Mouse (Mus musculus) ovary, postnatal 10 days (tissue): ENCODE measurements around the gene Ppp1r1b.

ENCODE experiments used
- DNase-seq: peaks from one replicate; pipeline ENCODE4 v3.0.0; 2022; ENCODE audit warnings: low spot score

Ppp1r1b gene

GRCm38 (mm10) chr11:98348083-98348961, at the start of gene Ppp1r1b:
Gene Ppp1r1b, plus strand, starts transcription at chr11:98348404.
- DNase-seq = no peak

DNA sequence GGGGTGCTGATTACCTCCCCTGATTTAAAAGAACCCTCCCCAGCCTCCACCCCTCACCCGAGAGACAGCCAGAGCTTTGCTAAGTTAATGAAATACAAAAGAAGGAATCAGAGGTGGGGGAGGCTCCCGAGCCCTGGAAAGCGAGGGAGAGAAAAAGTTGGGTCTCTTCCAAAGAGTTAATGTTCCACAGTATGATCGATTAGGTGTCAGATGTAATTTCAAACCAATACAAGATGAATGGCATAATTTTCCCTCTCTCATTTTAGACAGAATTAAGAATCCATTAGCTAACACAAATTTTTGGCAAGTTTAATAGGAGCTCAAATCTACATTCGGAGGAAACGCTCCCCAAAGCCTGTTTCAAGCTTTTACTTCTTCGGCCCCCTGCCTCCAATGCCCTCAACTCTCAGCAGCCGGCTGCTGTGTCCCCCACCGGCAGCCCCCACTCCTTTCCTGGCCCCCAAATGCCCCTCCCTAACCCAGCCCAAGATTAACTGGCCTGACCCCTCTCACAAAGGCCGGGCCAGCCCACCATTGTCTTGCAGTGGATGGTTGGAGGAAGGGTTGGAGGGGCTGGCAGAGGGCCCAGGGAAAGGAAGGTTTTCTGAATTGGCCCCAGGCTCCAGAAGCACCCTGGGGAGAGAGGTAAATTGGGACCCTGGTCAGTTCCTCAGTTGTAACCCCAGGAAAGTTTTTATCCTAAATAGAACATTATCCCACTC, 49.6 kb upstream of the Ppp1r1b start:
- DNase-seq = no peak

DNA sequence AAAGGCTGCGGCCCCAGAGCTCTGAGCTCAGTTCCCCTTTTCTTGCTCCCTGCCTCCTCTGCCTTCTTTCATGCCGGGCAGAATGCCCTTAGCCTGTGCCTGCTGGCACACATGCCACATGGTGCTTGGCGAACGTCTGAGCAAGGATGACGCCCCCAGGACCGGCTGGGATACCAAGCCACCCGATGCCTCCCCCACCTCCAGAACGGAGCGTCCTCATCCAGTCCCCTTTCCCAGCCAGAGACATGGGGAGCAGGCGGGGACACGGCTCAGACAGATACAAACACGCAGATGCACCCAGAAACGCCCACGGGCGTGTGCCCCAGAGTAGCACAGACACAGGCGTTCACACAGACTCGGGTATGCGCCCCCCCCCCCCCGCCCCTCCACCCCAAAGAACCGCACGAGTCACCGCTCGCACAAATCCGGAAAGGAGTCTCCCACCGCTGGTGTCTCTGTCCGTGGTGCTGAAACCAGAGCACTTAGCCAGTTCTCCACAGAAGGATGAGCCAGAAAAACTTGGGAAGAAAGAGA, 34.3 kb upstream of the Ppp1r1b start:
- no peak for DNase-seq

DNA sequence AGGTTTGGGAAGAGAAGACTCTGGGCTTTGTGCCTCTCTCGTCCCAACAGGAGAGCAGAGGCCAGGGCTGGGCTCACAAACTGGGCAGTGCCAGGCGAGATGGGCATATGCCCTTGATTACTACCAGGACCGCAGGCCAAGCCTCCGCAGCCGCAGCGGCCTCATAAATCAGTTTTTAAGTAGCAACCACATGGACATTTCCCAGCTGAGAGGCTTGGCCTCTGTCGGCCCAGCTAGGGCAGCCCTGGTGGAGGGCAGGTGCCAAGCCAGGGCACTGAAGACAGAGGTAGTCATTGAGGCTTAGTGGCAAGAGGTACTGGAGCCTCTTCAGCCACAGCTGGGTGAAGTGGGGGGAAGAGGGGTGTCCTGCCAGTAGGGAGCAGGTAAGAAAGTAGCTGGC, 30.7 kb upstream of the Ppp1r1b start:
- DNase-seq = no peak

GRCm38 (mm10) chr11:98318421-98319116, 29.6 kb upstream of the Ppp1r1b start:
- DNase-seq = no peak

- DNase-seq = no peak
These were observed 29.1 kb upstream of the Ppp1r1b start for GRCm38 (mm10) chr11:98319120-98319519.

- DNase-seq = no peak
These were observed 28.7 kb upstream of the Ppp1r1b start for GRCm38 (mm10) chr11:98319544-98319943.

DNA sequence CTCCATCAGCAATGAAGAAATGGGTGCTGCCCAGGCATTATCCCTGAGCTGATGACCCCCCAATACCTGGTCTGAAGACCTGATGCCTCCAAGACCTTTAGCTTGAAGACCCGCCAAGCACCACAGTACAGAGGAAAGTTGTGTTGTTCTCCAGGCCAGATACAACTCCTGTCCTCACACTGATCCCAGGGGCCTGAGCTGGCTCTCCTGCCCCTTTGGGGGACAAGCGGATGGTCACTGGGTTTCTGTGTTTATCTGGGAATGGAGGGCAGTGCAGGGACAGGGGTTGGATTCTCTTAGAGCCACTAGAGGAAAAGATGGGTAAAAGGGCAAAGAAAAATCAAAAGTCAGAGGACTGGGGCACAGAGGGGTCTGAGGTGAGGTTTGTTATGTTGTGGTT, 28.3 kb upstream of the Ppp1r1b start:
- no peak for DNase-seq

- DNase-seq = no peak
These were observed 27.8 kb upstream of the Ppp1r1b start for GRCm38 (mm10) chr11:98320381-98320780.

GRCm38 (mm10) chr11:98320806-98321676, 27.2 kb upstream of the Ppp1r1b start:
- DNase-seq = no peak

GRCm38 (mm10) chr11:98321677-98322003, 26.6 kb upstream of the Ppp1r1b start:
- no peak for DNase-seq

- DNase-seq = no peak
These were observed 26.0 kb upstream of the Ppp1r1b start for GRCm38 (mm10) chr11:98322159-98322558.

GRCm38 (mm10) chr11:98323136-98323866, 24.9 kb upstream of the Ppp1r1b start:
- DNase-seq = no peak

GRCm38 (mm10) chr11:98323933-98324332, 24.3 kb upstream of the Ppp1r1b start:
- DNase-seq = no peak

- no peak for DNase-seq
These were observed 22.9 kb upstream of the Ppp1r1b start for GRCm38 (mm10) chr11:98325191-98325820.

DNA sequence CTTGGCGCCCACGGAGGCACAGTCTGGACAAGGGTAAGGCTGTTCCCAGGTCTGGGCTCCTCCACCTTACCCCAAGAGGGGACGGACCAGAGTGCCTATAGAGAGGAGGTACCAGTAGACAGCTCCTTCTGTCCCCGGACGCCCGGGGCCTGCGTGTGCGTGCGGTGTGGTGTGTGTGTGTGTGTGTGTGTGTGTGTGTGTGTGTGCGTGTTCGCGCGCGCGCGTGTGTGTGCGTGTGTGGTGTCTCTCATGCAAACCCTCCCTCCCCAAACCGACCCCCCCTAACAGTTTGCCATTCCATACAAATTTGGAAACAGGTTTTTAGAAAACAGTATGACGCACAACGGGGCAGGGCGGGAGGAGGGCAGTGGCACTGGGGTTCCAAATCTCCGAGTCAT, 22.4 kb upstream of the Ppp1r1b start:
- DNase-seq = no peak

- no peak for DNase-seq
These were observed 21.5 kb upstream of the Ppp1r1b start for GRCm38 (mm10) chr11:98326741-98327135.

GRCm38 (mm10) chr11:98327136-98328030, 20.8 kb upstream of the Ppp1r1b start:
- DNase-seq = no peak

- DNase-seq = no peak
These were observed 20.2 kb upstream of the Ppp1r1b start for GRCm38 (mm10) chr11:98328031-98328370.
